Mouse (Mus musculus) thymus, postnatal 0 days (tissue): ENCODE measurements around the gene Zfp408. TPM values are rescaled to one million over a fixed set of nuclear protein-coding genes. Genes with fewer than 3 reads are reported as not detected.

Experiments used
- DNase-seq: peaks from one replicate; pipeline ENCODE4 v3.0.0-alpha.2; 2015; ENCODE audit warnings: low spot score
- polyA plus RNA-seq: library from polyadenylated mRNA; unstranded; fragments of >200 nt; fragmentation: Nextera tagmentation; extraction: Ambion mirVana; gene quantifications from 2 replicates; pipeline ENCODE4 v1.2.1, GENCODE M21; 2015

Zfp408 gene
- polyA plus RNA-seq, result 7.9 and 12.8 TPM in 2 replicates

- DNase-seq, result peak; percentile 98
Measured at GRCm38 (mm10) chr2:91649553-91650359, at the start of gene Zfp408, which contains the start of gene Arhgap1. Gene Zfp408 (minus strand): TSS chr2:91649791. Gene Arhgap1 (plus strand): TSS chr2:91649860.

- no peak for DNase-seq
Measured at GRCm38 (mm10) chr2:91699225-91699624, 49.6 kb upstream of the Zfp408 start.

- no peak for DNase-seq
Measured at GRCm38 (mm10) chr2:91696225-91696590, 46.6 kb upstream of the Zfp408 start.

- no peak for DNase-seq
Measured at GRCm38 (mm10) chr2:91695436-91696224, 46.0 kb upstream of the Zfp408 start.

- no peak for DNase-seq
Measured at GRCm38 (mm10) chr2:91689452-91689851, 39.9 kb upstream of the Zfp408 start.

GRCm38 (mm10) chr2:91683919-91684318 is 34.3 kb upstream of the Zfp408 start:
- no peak for DNase-seq

- peak; percentile 51 for DNase-seq
Measured at GRCm38 (mm10) chr2:91682850-91683249, 33.3 kb upstream of the Zfp408 start.

- DNase-seq, result no peak
Measured at GRCm38 (mm10) chr2:91676961-91677360, 27.4 kb upstream of the Zfp408 start.

GRCm38 (mm10) chr2:91676420-91676819 is 26.8 kb upstream of the Zfp408 start:
- no peak for DNase-seq

- no peak for DNase-seq
Measured at GRCm38 (mm10) chr2:91674895-91675294, 25.3 kb upstream of the Zfp408 start.

- no peak for DNase-seq
Measured at GRCm38 (mm10) chr2:91673587-91673986, 24.0 kb upstream of the Zfp408 start.

- no peak for DNase-seq
Measured at GRCm38 (mm10) chr2:91670038-91670437, 20.4 kb upstream of the Zfp408 start.

GRCm38 (mm10) chr2:91669326-91669725 is 19.7 kb upstream of the Zfp408 start:
- no peak for DNase-seq

- DNase-seq, result no peak
Measured at GRCm38 (mm10) chr2:91667747-91668146, 18.2 kb upstream of the Zfp408 start.

GRCm38 (mm10) chr2:91666386-91666910 is 16.9 kb upstream of the Zfp408 start:
- DNase-seq, result no peak

GRCm38 (mm10) chr2:91664780-91665179 is 15.2 kb upstream of the Zfp408 start:
- no peak for DNase-seq

GRCm38 (mm10) chr2:91660981-91661380 is 11.4 kb upstream of the Zfp408 start:
- no peak for DNase-seq

- DNase-seq, result no peak
Measured at GRCm38 (mm10) chr2:91659657-91660056, 10.1 kb upstream of the Zfp408 start.

- no peak for DNase-seq
Measured at GRCm38 (mm10) chr2:91656774-91657173, 7.2 kb upstream of the Zfp408 start.

- no peak for DNase-seq
Measured at GRCm38 (mm10) chr2:91655827-91656226, 6.2 kb upstream of the Zfp408 start.

- no peak for DNase-seq
Measured at GRCm38 (mm10) chr2:91655388-91655787, 5.8 kb upstream of the Zfp408 start.

- no peak for DNase-seq
Measured at GRCm38 (mm10) chr2:91652863-91653262, 3.3 kb upstream of the Zfp408 start.
